Mouse (Mus musculus) small intestine, adult 2 months (tissue): ENCODE results near the gene Bcas3. TPM values are rescaled to one million over a fixed set of nuclear protein-coding genes. Genes with fewer than 3 reads are reported as not detected.

Source experiments
- H3K27ac ChIP-seq: fragments of 200-500 bp; 2 replicates; pipeline ENCODE4 v1.5.1; 2012; ENCODE audit warnings: low read depth, low read length, control low read depth, inconsistent platforms; ENCODE audit not compliant: insufficient read depth
- H3K27me3 ChIP-seq: fragments of 200-500 bp; 2 replicates; pipeline ENCODE4 v1.6.1; 2012; ENCODE audit warnings: mild to moderate bottlenecking, moderate library complexity, low read length, inconsistent platforms; ENCODE audit not compliant: control insufficient read depth, insufficient read depth
- H3K36me3 ChIP-seq: fragments of 200-500 bp; 2 replicates; pipeline ENCODE4 v1.6.1; 2012; ENCODE audit warnings: mild to moderate bottlenecking, low read length, control low read depth, inconsistent platforms; ENCODE audit not compliant: control insufficient read depth, insufficient read depth
- H3K4me1 ChIP-seq: fragments of 200-500 bp; 2 replicates; pipeline ENCODE4 v1.6.1; 2012; ENCODE audit warnings: low read length, inconsistent platforms, mixed read lengths; ENCODE audit not compliant: control insufficient read depth, insufficient read depth, insufficient read length
- H3K4me3 ChIP-seq: fragments of 200-500 bp; 2 replicates; pipeline ENCODE4 v1.5.1; 2012; ENCODE audit warnings: low read depth, mild to moderate bottlenecking, control low read depth, inconsistent platforms, low read length, moderate library complexity
- CTCF ChIP-seq: fragments of 200-500 bp; IDR thresholded peaks from 2 replicates; pipeline ENCODE4 v1.5.1; 2012; ENCODE audit warnings: low read depth, mild to moderate bottlenecking, control low read depth, inconsistent platforms, low read length, moderate library complexity, mixed read lengths; ENCODE audit not compliant: insufficient replicate concordance, insufficient read length; ENCODE audit errors: extremely low read depth
- POLR2A ChIP-seq: fragments of 200-500 bp; IDR thresholded peaks from 2 replicates; pipeline ENCODE4 v1.6.1; 2012; ENCODE audit warnings: low read depth, mild to moderate bottlenecking, control low read depth, inconsistent platforms, low read length, moderate library complexity
- WGBS: fragments of 180-500 bp; shearing (Covaris S2); methylation state at CpG from one replicate; pipeline ENCODE4 v1.1.7; 2018; 5-methylcytosine and 5-hydroxymethylcytosine counted together
- polyA plus RNA-seq: library from polyadenylated mRNA; depleted of rRNA; stranded (reverse); fragments of >200 nt; gene quantifications from 2 replicates; pipeline ENCODE4 v1.2.3, GENCODE M21; 2012

Gene Bcas3
- polyA plus RNA-seq, 1 experiment, result 32.1 TPM

GRCm38 (mm10) chr11:85729725-85730124, 376.8 kb downstream of the Bcas3 start:
- TF ChIP-seq CTCF (no peak), POLR2A (no peak)
- WGBS, result 87% methylated on average over 2 of the region's 2 CpGs
- H3K36me3 ChIP-seq, result no peaks in the 10 kb centered on the region
- H3K4me3 ChIP-seq, result no peak overlapping the region
- no peaks in the 10 kb centered on the region for H3K4me1 ChIP-seq
- H3K27me3 ChIP-seq, result no peaks in the 10 kb centered on the region
- H3K27ac ChIP-seq, result no peak overlapping the region

DNA sequence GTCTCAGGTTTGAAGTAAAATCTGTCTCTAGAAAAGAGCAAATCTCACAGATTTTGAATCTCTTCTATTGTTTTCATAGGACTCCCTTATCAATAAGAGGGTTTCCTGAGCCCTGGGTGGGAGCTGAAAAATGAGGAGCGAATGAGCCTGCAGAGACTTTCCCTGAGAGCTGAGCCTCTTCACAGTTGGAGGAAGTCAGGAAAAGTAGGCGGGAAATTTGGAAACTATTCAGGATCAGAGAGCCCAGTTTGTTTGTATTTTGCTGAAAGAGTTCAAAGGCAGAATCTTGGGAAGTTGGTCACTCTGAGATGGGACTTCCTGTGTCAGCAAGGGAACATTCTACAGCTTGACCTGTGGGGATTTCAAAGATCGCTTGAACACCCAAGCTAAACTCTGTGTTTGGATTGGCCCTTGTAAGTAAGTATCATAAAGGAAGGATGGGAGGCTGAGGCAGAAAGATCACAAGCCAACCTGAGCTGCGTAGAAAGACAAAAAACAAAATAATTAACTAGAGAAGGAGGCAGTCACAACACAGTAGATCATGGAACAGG, 379.6 kb downstream of the Bcas3 start:
- no peaks in the 10 kb centered on the region for H3K4me1 ChIP-seq
- 74% methylated on average over 4 of the region's 4 CpGs for WGBS
- H3K4me3 ChIP-seq, result no peak overlapping the region
- TF ChIP-seq POLR2A (no peak), CTCF (no peak)
- H3K27ac ChIP-seq, result no peak overlapping the region
- no peaks in the 10 kb centered on the region for H3K27me3 ChIP-seq
- H3K36me3 ChIP-seq, result no peaks in the 10 kb centered on the region

- Histone ChIP-seq H3K27me3 (no peaks in the 10 kb centered on the region), H3K27ac (no peak overlapping the region), H3K36me3 (no peaks in the 10 kb centered on the region), H3K4me3 (no peak overlapping the region), H3K4me1 (no peaks in the 10 kb centered on the region)
- 66% methylated on average over 3 of the region's 3 CpGs for WGBS
- TF ChIP-seq CTCF (peak; percentile 29; the same call in 1 of the 2 replicates), POLR2A (no peak)
These were observed 380.6 kb downstream of the Bcas3 start for GRCm38 (mm10) chr11:85733577-85733976.

- WGBS, result 87% methylated on average over 7 of the region's 7 CpGs
- no peak overlapping the region for H3K27ac ChIP-seq
- TF ChIP-seq CTCF (no peak), POLR2A (no peak)
- H3K27me3 ChIP-seq, result no peaks in the 10 kb centered on the region
- H3K4me1 ChIP-seq, result peaks cover 2% of the 10 kb centered on the region; the same call in 1 of the 2 replicates
- H3K4me3 ChIP-seq, result no peak overlapping the region
- no peaks in the 10 kb centered on the region for H3K36me3 ChIP-seq
These were observed 381.6 kb downstream of the Bcas3 start for GRCm38 (mm10) chr11:85734317-85735211.

- no peak overlapping the region for H3K4me3 ChIP-seq
- no peaks in the 10 kb centered on the region for H3K27me3 ChIP-seq
- H3K36me3 ChIP-seq, result no peaks in the 10 kb centered on the region
- no peak overlapping the region for H3K27ac ChIP-seq
- TF ChIP-seq CTCF (no peak), POLR2A (no peak)
- peaks cover 2% of the 10 kb centered on the region; the same call in 1 of the 2 replicates for H3K4me1 ChIP-seq
- WGBS, result 82% methylated on average over 9 of the region's 9 CpGs
These were observed 384.3 kb downstream of the Bcas3 start for GRCm38 (mm10) chr11:85737227-85737626.

DNA sequence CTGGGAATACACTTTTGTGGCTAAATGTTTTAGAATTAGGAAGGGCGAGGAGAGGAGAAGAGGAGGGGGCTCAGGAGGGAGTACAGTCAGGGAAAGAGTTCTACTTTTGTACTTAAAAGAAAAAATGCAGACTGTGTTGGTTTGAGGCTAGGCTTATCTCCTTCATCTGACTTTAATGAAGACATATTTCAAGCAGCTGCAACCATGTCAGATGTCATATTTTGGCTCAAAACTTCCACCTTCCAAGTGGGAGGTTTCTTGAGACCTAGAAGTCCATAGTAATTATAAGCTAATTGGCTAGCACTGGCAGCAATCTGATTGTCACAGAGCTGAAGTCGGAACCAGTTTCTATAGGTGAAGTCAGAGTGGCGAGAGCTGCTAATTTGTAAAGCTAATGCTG, 384.9 kb downstream of the Bcas3 start:
- Histone ChIP-seq H3K27me3 (no peaks in the 10 kb centered on the region), H3K4me1 (peaks cover 2% of the 10 kb centered on the region; the same call in 1 of the 2 replicates), H3K4me3 (no peak overlapping the region), H3K36me3 (no peaks in the 10 kb centered on the region), H3K27ac (no peak overlapping the region)
- no peak for TF ChIP-seq CTCF
- TF ChIP-seq POLR2A, result no peak
- WGBS, result 89% methylated on average over 3 of the region's 3 CpGs

GRCm38 (mm10) chr11:85738585-85738984, 385.6 kb downstream of the Bcas3 start:
- Histone ChIP-seq H3K36me3 (no peaks in the 10 kb centered on the region), H3K27me3 (no peaks in the 10 kb centered on the region), H3K4me1 (peaks cover 2% of the 10 kb centered on the region; the same call in 1 of the 2 replicates), H3K4me3 (no peak overlapping the region), H3K27ac (no peak overlapping the region)
- TF ChIP-seq CTCF, result no peak
- TF ChIP-seq POLR2A, result no peak
- 74% methylated on average over 5 of the region's 5 CpGs for WGBS
